Mouse (Mus musculus) heart, embryonic 12.5 days (tissue): ENCODE results near the gene Gstt2. TPM values are rescaled to one million over a fixed set of nuclear protein-coding genes. Genes with fewer than 3 reads are reported as not detected.
"Not testable (repeated sequence)": the region's sequence is repeated elsewhere in the genome, so short reads cannot be mapped to it uniquely, and the experiment has no call there.

Experiments used
- ATAC-seq: fragments of 200-750 bp; cut with Nextera tagmentation; 2 replicates; pipeline ENCODE4 v1.8.0; 2017; ENCODE audit warnings: moderate TSS enrichment, moderate library complexity; ENCODE audit not compliant: insufficient number of reproducible peaks, low FRiP score
- H3K27ac ChIP-seq: fragments of 300-500 bp; sonication (generic); 2 replicates; pipeline ENCODE4 v1.5.1; 2016; ENCODE audit warnings: mild to moderate bottlenecking, moderate library complexity; ENCODE audit not compliant: poor library complexity, severe bottlenecking
- H3K27me3 ChIP-seq: fragments of 300-500 bp; sonication (generic); replicated peaks from 2 replicates; pipeline ENCODE4 v1.6.1; 2016; ENCODE audit warnings: mild to moderate bottlenecking, moderate library complexity
- H3K36me3 ChIP-seq: fragments of 300-500 bp; sonication (generic); 2 replicates; pipeline ENCODE4 v1.6.1; 2016; ENCODE audit warnings: mild to moderate bottlenecking, moderate library complexity
- H3K4me1 ChIP-seq: fragments of 300-500 bp; sonication (generic); replicated peaks from 2 replicates; pipeline ENCODE4 v1.6.1; 2016; ENCODE audit warnings: mild to moderate bottlenecking
- H3K4me2 ChIP-seq: fragments of 300-500 bp; sonication (generic); 2 replicates; pipeline ENCODE4 v1.6.1; 2016; ENCODE audit warnings: mild to moderate bottlenecking, moderate library complexity
- H3K4me3 ChIP-seq: fragments of 300-500 bp; sonication (generic); 2 replicates; pipeline ENCODE4 v1.5.1; 2016; ENCODE audit warnings: mild to moderate bottlenecking
- H3K9ac ChIP-seq: fragments of 300-500 bp; sonication (generic); 2 replicates; pipeline ENCODE4 v1.6.1; 2016; ENCODE audit warnings: mild to moderate bottlenecking, moderate library complexity
- H3K9me3 ChIP-seq: fragments of 300-500 bp; sonication (generic); replicated peaks from 2 replicates; pipeline ENCODE4 v1.6.1; 2016; ENCODE audit warnings: mild to moderate bottlenecking, moderate library complexity
- WGBS: fragments of 180-500 bp; shearing (Covaris S2); methylation state at CpG from one replicate; pipeline ENCODE4 v1.1.7; 2016; 5-methylcytosine and 5-hydroxymethylcytosine counted together
- polyA plus RNA-seq: library from polyadenylated mRNA; unstranded; fragments of >200 nt; fragmentation: Nextera tagmentation; extraction: Ambion mirVana; gene quantifications from 2 replicates; pipeline ENCODE4 v1.2.1, GENCODE M21; 2016

Gene Gstt2
- polyA plus RNA-seq, 1 experiment from 2014 or later = 7.2 TPM

- Histone ChIP-seq H3K36me3 (no peaks in the 10 kb centered on the region), H3K4me2 (peak overlapping the region; percentile 68), H3K27ac (peak overlapping the region; percentile 57), H3K4me1 (peaks cover 11% of the 10 kb centered on the region), H3K9me3 (no peaks in the 10 kb centered on the region), H3K4me3 (peak overlapping the region; percentile 37), H3K27me3 (no peaks in the 10 kb centered on the region), H3K9ac (peak overlapping the region; percentile 26; the same call in 1 of the 2 replicates)
- 30% methylated on average over 10 of the region's 10 CpGs for WGBS
- ATAC-seq = no peak
Observed at GRCm38 (mm10) chr10:75872025-75872914, 35.0 kb upstream of the Gstt2 start.

GRCm38 (mm10) chr10:75861587-75861986 is 24.4 kb upstream of the Gstt2 start:
- Histone ChIP-seq H3K36me3 (peaks cover 20% of the 10 kb centered on the region), H3K27me3 (no peaks in the 10 kb centered on the region), H3K4me1 (peaks cover 34% of the 10 kb centered on the region), H3K4me2 (no peak overlapping the region), H3K27ac (no peak overlapping the region), H3K4me3 (no peak overlapping the region), H3K9me3 (no peaks in the 10 kb centered on the region), H3K9ac (no peak overlapping the region)
- WGBS = 76% methylated on average over 5 of the region's 5 CpGs
- ATAC-seq = no peak

- Histone ChIP-seq H3K9me3 (no peaks in the 10 kb centered on the region), H3K27me3 (no peaks in the 10 kb centered on the region), H3K27ac (peak overlapping the region; percentile 95), H3K4me2 (peak overlapping the region; percentile 86), H3K9ac (0 out of 2 replicates have a peak overlapping the region, but pooled peaks have one; percentile 22), H3K4me1 (peaks cover 34% of the 10 kb centered on the region), H3K36me3 (peaks cover 23% of the 10 kb centered on the region), H3K4me3 (peak overlapping the region; percentile 78; the same call in 1 of the 2 replicates)
- WGBS = 23% methylated on average over 7 of the region's 7 CpGs
- no peak for ATAC-seq
Observed at GRCm38 (mm10) chr10:75860746-75861145, 23.5 kb upstream of the Gstt2 start.

- Histone ChIP-seq H3K36me3 (peaks cover 23% of the 10 kb centered on the region), H3K4me1 (peaks cover 34% of the 10 kb centered on the region), H3K4me3 (peak within 1 kb of the TSS; percentile 78), H3K27ac (peak within 1 kb of the TSS; percentile 95), H3K9ac (peak within 1 kb of the TSS; percentile 95), H3K4me2 (peak within 1 kb of the TSS; percentile 86)
- not testable (repeated sequence) for H3K9me3 ChIP-seq, H3K27me3 ChIP-seq
- ATAC-seq = peak; percentile 95
- WGBS = under 1% methylated on average over 46 of the region's 46 CpGs
Observed at GRCm38 (mm10) chr10:75859786-75860470, 22.7 kb upstream of the Gstt2 start, which contains the start of gene Mif. Gene Mif (minus strand): TSS chr10:75860240.

- peaks cover 23% of the 10 kb centered on the region for H3K36me3 ChIP-seq
- peak; percentile 73 for ATAC-seq
- peak overlapping the region; percentile 78 for H3K4me3 ChIP-seq
- H3K27me3 ChIP-seq = no peaks in the 10 kb centered on the region
- H3K9ac ChIP-seq = peak overlapping the region; percentile 95
- H3K27ac ChIP-seq = peak overlapping the region; percentile 95
- peak overlapping the region; percentile 86 for H3K4me2 ChIP-seq
- 2% methylated on average over 26 of the region's 27 CpGs for WGBS
- H3K9me3 ChIP-seq = no peaks in the 10 kb centered on the region
- H3K4me1 ChIP-seq = peaks cover 34% of the 10 kb centered on the region
Observed at GRCm38 (mm10) chr10:75859107-75859746, 22.0 kb upstream of the Gstt2 start.

- no peaks in the 10 kb centered on the region for H3K27me3 ChIP-seq
- H3K36me3 ChIP-seq = peaks cover 23% of the 10 kb centered on the region
- no peak overlapping the region for H3K4me2 ChIP-seq
- no peaks in the 10 kb centered on the region for H3K9me3 ChIP-seq
- 91% methylated on average over 4 of the region's 4 CpGs for WGBS
- peaks cover 34% of the 10 kb centered on the region for H3K4me1 ChIP-seq
- no peak overlapping the region for H3K27ac ChIP-seq
- no peak for ATAC-seq
- H3K9ac ChIP-seq = no peak overlapping the region
- no peak overlapping the region for H3K4me3 ChIP-seq
Observed at GRCm38 (mm10) chr10:75857598-75857997, 20.4 kb upstream of the Gstt2 start.

- H3K9ac ChIP-seq = no peak overlapping the region
- no peak overlapping the region for H3K4me2 ChIP-seq
- H3K9me3 ChIP-seq = no peaks in the 10 kb centered on the region
- no peak overlapping the region for H3K27ac ChIP-seq
- no peak overlapping the region for H3K4me3 ChIP-seq
- peaks cover 23% of the 10 kb centered on the region for H3K36me3 ChIP-seq
- 78% methylated on average over 3 of the region's 3 CpGs for whole genome bisulfite sequencing
- no peaks in the 10 kb centered on the region for H3K27me3 ChIP-seq
- H3K4me1 ChIP-seq = peaks cover 34% of the 10 kb centered on the region
- no peak for ATAC-seq
Observed at GRCm38 (mm10) chr10:75856976-75857375, 19.8 kb upstream of the Gstt2 start.

- Histone ChIP-seq H3K4me3 (no peak overlapping the region), H3K4me2 (no peak overlapping the region), H3K9ac (no peak overlapping the region), H3K9me3 (no peaks in the 10 kb centered on the region), H3K36me3 (peaks cover 23% of the 10 kb centered on the region), H3K4me1 (peaks cover 30% of the 10 kb centered on the region), H3K27ac (no peak overlapping the region), H3K27me3 (0 out of 2 replicates have a peak, but pooled peaks cover 3% of the 10 kb centered on the region)
- WGBS = 67% methylated on average over 11 of the region's 11 CpGs
- no peak for ATAC-seq
Observed at GRCm38 (mm10) chr10:75856155-75856907, 19.1 kb upstream of the Gstt2 start.

- Histone ChIP-seq H3K4me3 (no peak overlapping the region), H3K9me3 (no peaks in the 10 kb centered on the region), H3K27me3 (0 out of 2 replicates have a peak, but pooled peaks cover 7% of the 10 kb centered on the region), H3K4me2 (no peak overlapping the region), H3K9ac (no peak overlapping the region), H3K36me3 (peaks cover 23% of the 10 kb centered on the region), H3K4me1 (peaks cover 23% of the 10 kb centered on the region), H3K27ac (no peak overlapping the region)
- 87% methylated on average over 15 of the region's 15 CpGs for WGBS
- no peak for ATAC-seq
Observed at GRCm38 (mm10) chr10:75855416-75855981, 18.3 kb upstream of the Gstt2 start.

GRCm38 (mm10) chr10:75854791-75855190 is 17.6 kb upstream of the Gstt2 start:
- 79% methylated on average over 6 of the region's 6 CpGs for WGBS
- H3K4me1 ChIP-seq = peaks cover 20% of the 10 kb centered on the region
- no peaks in the 10 kb centered on the region for H3K9me3 ChIP-seq
- H3K4me2 ChIP-seq = no peak overlapping the region
- H3K9ac ChIP-seq = no peak overlapping the region
- H3K36me3 ChIP-seq = peaks cover 23% of the 10 kb centered on the region
- no peak overlapping the region for H3K27ac ChIP-seq
- no peak overlapping the region for H3K4me3 ChIP-seq
- H3K27me3 ChIP-seq = 0 out of 2 replicates have a peak, but pooled peaks cover 7% of the 10 kb centered on the region
- no peak for ATAC-seq
